Mouse (Mus musculus) megakaryocyte, embryonic 14.5 days (primary cell): ENCODE data around the gene E330017A01Rik.

Experiments
- FLI1 ChIP-seq: IDR thresholded peaks from 2 replicates; pipeline ENCODE4 v1.6.1; 2012; ENCODE audit warnings: low read length, inconsistent platforms, mixed read lengths
- GATA1 ChIP-seq: IDR thresholded peaks from 3 replicates; pipeline ENCODE4 v1.6.1; 2012; ENCODE audit warnings: mixed read lengths, low read length, inconsistent platforms, borderline replicate concordance

- no peak for TF ChIP-seq GATA1
- TF ChIP-seq FLI1: no peak
These were observed 23.3 kb upstream of the E330017A01Rik start for GRCm38 (mm10) chr16:58661826-58662225.
